Mouse (Mus musculus) lung, adult 2 months (tissue): Measurements from ENCODE around the gene Phc3.

Experiments used
- CTCF ChIP-seq: fragments of 200-500 bp; IDR thresholded peaks from 2 replicates; pipeline ENCODE4 v1.5.1; 2011; ENCODE audit warnings: mild to moderate bottlenecking, low read length, control low read depth; ENCODE audit not compliant: insufficient read depth
- POLR2A ChIP-seq: fragments of 200-500 bp; IDR thresholded peaks from 2 replicates; pipeline ENCODE4 v1.6.1; 2011; ENCODE audit warnings: low read depth, mild to moderate bottlenecking, control low read depth, low read length, borderline replicate concordance; ENCODE audit errors: extremely low read depth

GRCm38 (mm10) chr3:30896721-30897120 is 72.5 kb downstream of the Phc3 start:
- TF ChIP-seq CTCF: no peak
- TF ChIP-seq POLR2A: no peak
